Mouse (Mus musculus) ES-Bruce4 (cell line): ENCODE measurements at regions not wholly inside any gene's neighbourhood (a gene's known extent, or its start where the extent isn't known, plus 50 kb on each side); places are given as distances from the start of the nearest gene placed in this dataset.

ENCODE experiments used
- H3K27ac ChIP-seq: 2 replicates; pipeline ENCODE4 v1.5.1; 2012; ENCODE audit warnings: low read length, inconsistent platforms; ENCODE audit not compliant: insufficient read depth
- H3K27me3 ChIP-seq: 2 replicates; pipeline ENCODE4 v1.6.1; 2012; ENCODE audit warnings: mild to moderate bottlenecking, low read length, inconsistent platforms; ENCODE audit not compliant: control insufficient read depth, poor library complexity, insufficient read depth, severe bottlenecking
- H3K36me3 ChIP-seq: 2 replicates; pipeline ENCODE4 v1.6.1; 2012; ENCODE audit warnings: inconsistent platforms, mild to moderate bottlenecking, low read length, moderate library complexity; ENCODE audit not compliant: control insufficient read depth, poor library complexity, insufficient read depth, severe bottlenecking
- H3K4me1 ChIP-seq: one replicate; pipeline ENCODE4 v1.8.1; 2011; ENCODE audit warnings: low read length; ENCODE audit not compliant: control insufficient read depth, insufficient read depth
- H3K4me3 ChIP-seq: 2 replicates; pipeline ENCODE4 v1.5.1; 2011; ENCODE audit warnings: low read depth, mild to moderate bottlenecking, low read length
- H3K9ac ChIP-seq: 2 replicates; pipeline ENCODE4 v1.6.1; 2012; ENCODE audit warnings: low read depth, mild to moderate bottlenecking, inconsistent platforms; ENCODE audit not compliant: poor library complexity, severe bottlenecking
- H3K9me3 ChIP-seq: replicated peaks from 2 replicates; pipeline ENCODE4 v1.6.1; 2012; ENCODE audit warnings: mild to moderate bottlenecking, low read length, inconsistent platforms; ENCODE audit not compliant: control insufficient read depth, poor library complexity, insufficient read depth, severe bottlenecking
- CTCF ChIP-seq: IDR thresholded peaks from one replicate; pipeline ENCODE4 v1.8.1; 2011; ENCODE audit warnings: low read depth, low read length
- EP300 ChIP-seq: IDR thresholded peaks from 2 replicates; pipeline ENCODE4 v1.6.1; 2011; ENCODE audit warnings: low read depth, low read length; ENCODE audit not compliant: insufficient read depth
- POLR2A ChIP-seq: IDR thresholded peaks from one replicate; pipeline ENCODE4 v1.8.1; 2011; ENCODE audit warnings: low read length; ENCODE audit not compliant: insufficient read depth

- no peaks in the 10 kb centered on the region for H3K4me1 ChIP-seq
- no peak overlapping the region for H3K9ac ChIP-seq
- no peak overlapping the region for H3K27ac ChIP-seq
- no peaks in the 10 kb centered on the region for H3K9me3 ChIP-seq
- no peaks in the 10 kb centered on the region for H3K27me3 ChIP-seq
- H3K4me3 ChIP-seq, result no peak overlapping the region
- no peaks in the 10 kb centered on the region for H3K36me3 ChIP-seq
- TF ChIP-seq EP300, result no peak
- TF ChIP-seq CTCF, result no peak
- no peak for TF ChIP-seq POLR2A
These were observed 135.8 kb upstream of the Max start for GRCm38 (mm10) chr12:77097831-77098230.

- Histone ChIP-seq H3K9me3 (no peaks in the 10 kb centered on the region), H3K9ac (no peak overlapping the region), H3K36me3 (no peaks in the 10 kb centered on the region), H3K27ac (no peak overlapping the region), H3K27me3 (no peaks in the 10 kb centered on the region), H3K4me3 (no peak overlapping the region), H3K4me1 (no peaks in the 10 kb centered on the region)
- TF ChIP-seq POLR2A (no peak), CTCF (no peak), EP300 (no peak)
These were observed 134.5 kb upstream of the Max start for GRCm38 (mm10) chr12:77096461-77096860.

- Histone ChIP-seq H3K4me1 (no peaks in the 10 kb centered on the region), H3K4me3 (no peak overlapping the region), H3K9ac (no peak overlapping the region), H3K9me3 (no peaks in the 10 kb centered on the region), H3K27ac (no peak overlapping the region), H3K36me3 (no peaks in the 10 kb centered on the region), H3K27me3 (no peaks in the 10 kb centered on the region; the same call in 1 of the 2 replicates)
- no peak for TF ChIP-seq POLR2A
- TF ChIP-seq EP300, result no peak
- TF ChIP-seq CTCF, result no peak
These were observed 133.3 kb upstream of the Max start for GRCm38 (mm10) chr12:77094999-77095915.

- Histone ChIP-seq H3K4me3 (no peak overlapping the region), H3K36me3 (no peaks in the 10 kb centered on the region), H3K9me3 (no peaks in the 10 kb centered on the region), H3K27me3 (no peaks in the 10 kb centered on the region; the same call in 1 of the 2 replicates), H3K9ac (no peak overlapping the region), H3K4me1 (no peaks in the 10 kb centered on the region), H3K27ac (no peak overlapping the region)
- TF ChIP-seq CTCF, result no peak
- TF ChIP-seq EP300, result no peak
- no peak for TF ChIP-seq POLR2A
These were observed 132.2 kb upstream of the Max start for GRCm38 (mm10) chr12:77094168-77094567.

GRCm38 (mm10) chr12:77092741-77093140 lies 130.7 kb upstream of the Max start:
- Histone ChIP-seq H3K27ac (no peak overlapping the region), H3K36me3 (no peaks in the 10 kb centered on the region), H3K4me3 (no peak overlapping the region), H3K9me3 (no peaks in the 10 kb centered on the region), H3K9ac (no peak overlapping the region), H3K27me3 (no peaks in the 10 kb centered on the region; the same call in 1 of the 2 replicates), H3K4me1 (no peaks in the 10 kb centered on the region)
- TF ChIP-seq CTCF, result no peak

GRCm38 (mm10) chr12:77092143-77092542 lies 130.1 kb upstream of the Max start:
- Histone ChIP-seq H3K27ac (no peak overlapping the region), H3K4me3 (no peak overlapping the region), H3K4me1 (no peaks in the 10 kb centered on the region), H3K36me3 (no peaks in the 10 kb centered on the region), H3K9ac (no peak overlapping the region), H3K27me3 (no peaks in the 10 kb centered on the region; the same call in 1 of the 2 replicates), H3K9me3 (no peaks in the 10 kb centered on the region)
- TF ChIP-seq EP300 (no peak), CTCF (no peak)
